Mouse (Mus musculus): ENCODE results near the gene Pkdrej. TPM values are rescaled to one million over a fixed set of nuclear protein-coding genes. Genes with fewer than 3 reads are reported as not detected.

The Pkdrej gene
- polyA plus RNA-seq, 1 experiment from 2014 or later = 0.05 TPM

GRCm38 (mm10) chr15:85813428-85813827 lies 8.1 kb downstream of the Pkdrej start:
- no peaks in the 10 kb centered on the region for H3K36me3 ChIP-seq (ENCODE audit: control insufficient read depth, insufficient read depth, low read length)
- H3K4me3 ChIP-seq (ENCODE audit: low read depth, low read length) = no peak overlapping the region
- no peak overlapping the region for H3K9ac ChIP-seq (ENCODE audit: low read length)
- peaks cover 4% of the 10 kb centered on the region; the same call in 1 of the 2 replicates for H3K4me1 ChIP-seq (ENCODE audit: control insufficient read depth, insufficient read depth, low read length)
- ATAC-seq (no peak), DNase-seq (ENCODE audit: low spot score) (no peak)
- no peak overlapping the region for H3K27ac ChIP-seq (ENCODE audit: low read depth, low read length)
- no peak overlapping the region for H3K4me2 ChIP-seq (ENCODE audit: low read length)
- H3K9me3 ChIP-seq (replicated peaks; ENCODE audit: control insufficient read depth, low read length) = no peaks in the 10 kb centered on the region
- no peaks in the 10 kb centered on the region; the same call in 1 of the 2 replicates for H3K27me3 ChIP-seq (replicated peaks; ENCODE audit: control insufficient read depth, insufficient read depth, low read length)
- WGBS = 65% methylated on average over 10 of the region's 10 CpGs

GRCm38 (mm10) chr15:85811535-85812277 lies 9.8 kb downstream of the Pkdrej start, which contains the start of gene Cdpf1:
Cdpf1 (minus strand) TSS chr15:85811697.
- Histone ChIP-seq H3K9ac (ENCODE audit: low read length) (peak within 1 kb of the TSS; percentile 85), H3K4me3 (ENCODE audit: low read depth, low read length) (peak within 1 kb of the TSS; percentile 74), H3K4me1 (ENCODE audit: control insufficient read depth, insufficient read depth, low read length) (peaks cover 4% of the 10 kb centered on the region; the same call in 1 of the 2 replicates), H3K36me3 (ENCODE audit: control insufficient read depth, insufficient read depth, low read length) (no peaks in the 10 kb centered on the region), H3K27me3 (replicated peaks; ENCODE audit: control insufficient read depth, insufficient read depth, low read length) (no peaks in the 10 kb centered on the region; the same call in 1 of the 2 replicates), H3K4me2 (ENCODE audit: low read length) (peak within 1 kb of the TSS; percentile 73), H3K9me3 (replicated peaks; ENCODE audit: control insufficient read depth, low read length) (no peaks in the 10 kb centered on the region), H3K27ac (ENCODE audit: low read depth, low read length) (peak within 1 kb of the TSS; percentile 92)
- ATAC-seq (peak; percentile 99), DNase-seq (ENCODE audit: low spot score) (peak; percentile 98)
- 2% methylated on average over 36 of the region's 36 CpGs for WGBS

- peak; percentile 78 for DNase-seq (ENCODE audit: low spot score)
- Histone ChIP-seq H3K4me1 (ENCODE audit: control insufficient read depth, insufficient read depth, low read length) (peaks cover 4% of the 10 kb centered on the region; the same call in 1 of the 2 replicates), H3K9me3 (replicated peaks; ENCODE audit: control insufficient read depth, low read length) (no peaks in the 10 kb centered on the region), H3K4me2 (ENCODE audit: low read length) (peak overlapping the region; percentile 73), H3K4me3 (ENCODE audit: low read depth, low read length) (peak overlapping the region; percentile 74), H3K36me3 (ENCODE audit: control insufficient read depth, insufficient read depth, low read length) (no peaks in the 10 kb centered on the region), H3K27ac (ENCODE audit: low read depth, low read length) (peak overlapping the region; percentile 92), H3K27me3 (replicated peaks; ENCODE audit: control insufficient read depth, insufficient read depth, low read length) (no peaks in the 10 kb centered on the region; the same call in 1 of the 2 replicates), H3K9ac (ENCODE audit: low read length) (peak overlapping the region; percentile 85)
- 6% methylated on average over 36 of the region's 36 CpGs for WGBS
- peak; percentile 85 for ATAC-seq
Observed at GRCm38 (mm10) chr15:85810806-85811521, 10.6 kb downstream of the Pkdrej start.

- Histone ChIP-seq H3K4me1 (ENCODE audit: control insufficient read depth, insufficient read depth, low read length) (peaks cover 4% of the 10 kb centered on the region; the same call in 1 of the 2 replicates), H3K9ac (ENCODE audit: low read length) (peak overlapping the region; percentile 85; the same call in 1 of the 2 replicates), H3K36me3 (ENCODE audit: control insufficient read depth, insufficient read depth, low read length) (no peaks in the 10 kb centered on the region), H3K27ac (ENCODE audit: low read depth, low read length) (no peak overlapping the region), H3K9me3 (replicated peaks; ENCODE audit: control insufficient read depth, low read length) (no peaks in the 10 kb centered on the region), H3K27me3 (replicated peaks; ENCODE audit: control insufficient read depth, insufficient read depth, low read length) (no peaks in the 10 kb centered on the region; the same call in 1 of the 2 replicates), H3K4me2 (ENCODE audit: low read length) (peak overlapping the region; percentile 73), H3K4me3 (ENCODE audit: low read depth, low read length) (peak overlapping the region; percentile 74)
- DNase-seq (ENCODE audit: low spot score) (no peak), ATAC-seq (no peak)
- WGBS = 88% methylated on average over 5 of the region's 5 CpGs
Observed at GRCm38 (mm10) chr15:85810462-85810805, 11.1 kb downstream of the Pkdrej start.

- H3K4me1 ChIP-seq (ENCODE audit: control insufficient read depth, insufficient read depth, low read length) = peaks cover 4% of the 10 kb centered on the region; the same call in 1 of the 2 replicates
- H3K36me3 ChIP-seq (ENCODE audit: control insufficient read depth, insufficient read depth, low read length) = no peaks in the 10 kb centered on the region
- no peak overlapping the region for H3K9ac ChIP-seq (ENCODE audit: low read length)
- DNase-seq (ENCODE audit: low spot score) (no peak), ATAC-seq (no peak)
- no peak overlapping the region for H3K27ac ChIP-seq (ENCODE audit: low read depth, low read length)
- no peaks in the 10 kb centered on the region for H3K9me3 ChIP-seq (replicated peaks; ENCODE audit: control insufficient read depth, low read length)
- no peak overlapping the region for H3K4me2 ChIP-seq (ENCODE audit: low read length)
- no peak overlapping the region for H3K4me3 ChIP-seq (ENCODE audit: low read depth, low read length)
- WGBS = 88% methylated on average over 12 of the region's 12 CpGs
- no peaks in the 10 kb centered on the region; the same call in 1 of the 2 replicates for H3K27me3 ChIP-seq (replicated peaks; ENCODE audit: control insufficient read depth, insufficient read depth, low read length)
Observed at GRCm38 (mm10) chr15:85809091-85809490, 12.4 kb downstream of the Pkdrej start.

- 40% methylated on average over 8 of the region's 8 CpGs for WGBS
- Histone ChIP-seq H3K9me3 (replicated peaks; ENCODE audit: control insufficient read depth, low read length) (no peaks in the 10 kb centered on the region), H3K9ac (ENCODE audit: low read length) (no peak overlapping the region), H3K4me3 (ENCODE audit: low read depth, low read length) (no peak overlapping the region), H3K4me2 (ENCODE audit: low read length) (no peak overlapping the region), H3K27me3 (replicated peaks; ENCODE audit: control insufficient read depth, insufficient read depth, low read length) (no peaks in the 10 kb centered on the region; the same call in 1 of the 2 replicates), H3K27ac (ENCODE audit: low read depth, low read length) (no peak overlapping the region), H3K36me3 (ENCODE audit: control insufficient read depth, insufficient read depth, low read length) (no peaks in the 10 kb centered on the region), H3K4me1 (ENCODE audit: control insufficient read depth, insufficient read depth, low read length) (peaks cover 4% of the 10 kb centered on the region; the same call in 1 of the 2 replicates)
- ATAC-seq (no peak), DNase-seq (ENCODE audit: low spot score) (no peak)
Observed at GRCm38 (mm10) chr15:85808434-85808833, 13.1 kb downstream of the Pkdrej start.

- Histone ChIP-seq H3K9me3 (replicated peaks; ENCODE audit: control insufficient read depth, low read length) (no peaks in the 10 kb centered on the region), H3K27ac (ENCODE audit: low read depth, low read length) (no peak overlapping the region), H3K4me1 (ENCODE audit: control insufficient read depth, insufficient read depth, low read length) (peaks cover 4% of the 10 kb centered on the region; the same call in 1 of the 2 replicates), H3K4me3 (ENCODE audit: low read depth, low read length) (no peak overlapping the region), H3K36me3 (ENCODE audit: control insufficient read depth, insufficient read depth, low read length) (no peaks in the 10 kb centered on the region), H3K4me2 (ENCODE audit: low read length) (no peak overlapping the region), H3K9ac (ENCODE audit: low read length) (no peak overlapping the region), H3K27me3 (replicated peaks; ENCODE audit: control insufficient read depth, insufficient read depth, low read length) (no peaks in the 10 kb centered on the region)
- ATAC-seq = no peak
- 78% methylated on average over 6 of the region's 6 CpGs for WGBS
- DNase-seq (ENCODE audit: low spot score) = no peak
Observed at GRCm38 (mm10) chr15:85808031-85808430, 13.5 kb downstream of the Pkdrej start.

GRCm38 (mm10) chr15:85807404-85807803 lies 14.1 kb downstream of the Pkdrej start:
- no peak overlapping the region for H3K4me3 ChIP-seq (ENCODE audit: low read depth, low read length)
- H3K4me2 ChIP-seq (ENCODE audit: low read length) = no peak overlapping the region
- DNase-seq (ENCODE audit: low spot score) = no peak
- H3K27me3 ChIP-seq (replicated peaks; ENCODE audit: control insufficient read depth, insufficient read depth, low read length) = no peaks in the 10 kb centered on the region
- no peak overlapping the region for H3K27ac ChIP-seq (ENCODE audit: low read depth, low read length)
- ATAC-seq = no peak
- 82% methylated on average over 4 of the region's 4 CpGs for WGBS
- H3K36me3 ChIP-seq (ENCODE audit: control insufficient read depth, insufficient read depth, low read length) = no peaks in the 10 kb centered on the region
- no peaks in the 10 kb centered on the region for H3K9me3 ChIP-seq (replicated peaks; ENCODE audit: control insufficient read depth, low read length)
- H3K4me1 ChIP-seq (ENCODE audit: control insufficient read depth, insufficient read depth, low read length) = peaks cover 4% of the 10 kb centered on the region; the same call in 1 of the 2 replicates
- no peak overlapping the region for H3K9ac ChIP-seq (ENCODE audit: low read length)
